Mouse (Mus musculus): ENCODE data around the gene Uvrag.

Uvrag gene

DNA sequence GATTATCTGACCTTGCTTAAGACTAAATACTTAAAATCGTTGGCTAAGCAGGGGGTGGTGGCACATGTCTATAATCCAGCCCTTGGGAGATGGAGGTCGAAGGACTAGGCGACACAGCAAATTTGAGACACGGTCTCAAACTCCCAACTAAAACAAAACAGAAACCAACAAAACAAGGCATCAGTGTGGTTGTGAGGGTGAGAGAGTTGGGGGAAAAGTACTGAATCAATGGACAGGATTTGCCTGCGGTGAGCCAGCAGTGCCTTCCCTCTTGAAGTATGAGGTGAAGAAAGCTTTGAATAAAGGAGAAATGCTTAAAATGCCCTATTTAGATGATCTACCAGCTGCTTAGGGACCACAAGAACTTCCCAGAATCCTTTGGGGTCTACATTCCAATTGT lies 247.8 kb downstream of the Uvrag start:
- no peak for DNase-seq (ENCODE audit: low spot score in 2 of 2)

DNA sequence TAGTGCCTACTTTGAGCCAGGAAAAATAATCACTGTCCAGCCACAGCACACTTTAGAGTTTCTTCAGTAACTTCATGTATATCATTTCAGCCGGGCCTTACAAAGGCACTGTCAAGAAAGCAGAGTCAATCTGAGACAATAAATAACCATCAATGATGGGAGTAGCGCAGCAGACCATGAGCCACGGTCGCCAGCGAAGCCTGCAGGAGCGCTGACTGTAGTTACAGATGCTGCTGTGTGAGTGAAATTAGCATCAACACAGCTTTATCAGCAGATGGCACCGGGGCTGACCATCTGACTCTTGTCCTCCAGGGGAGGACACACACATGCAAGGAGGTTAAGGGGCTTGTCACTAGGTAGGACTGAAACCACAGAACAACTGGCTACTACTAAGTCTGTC lies 251.7 kb downstream of the Uvrag start:
- DNase-seq (ENCODE audit: low spot score in 2 of 2): no peak

DNA sequence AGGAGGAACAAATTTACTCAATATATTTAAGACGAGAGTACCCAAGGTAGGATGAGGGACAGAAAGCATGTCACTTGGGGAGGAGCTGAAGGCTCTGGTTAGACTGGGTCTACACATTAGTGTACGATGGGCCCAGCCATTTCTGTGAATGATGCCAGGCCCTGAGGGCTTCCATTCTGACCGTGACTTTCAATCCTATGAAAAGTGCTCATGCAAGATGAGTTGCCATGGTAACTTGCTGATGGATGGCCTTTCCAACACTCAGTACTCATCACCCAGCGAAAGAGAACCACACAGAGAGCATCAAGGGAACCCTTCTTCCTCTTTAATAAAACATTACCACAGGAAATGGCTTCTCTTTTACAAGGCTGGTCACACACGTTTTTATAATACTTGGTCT lies 252.1 kb downstream of the Uvrag start:
- no peak for DNase-seq (ENCODE audit: low spot score in 2 of 2)

DNA sequence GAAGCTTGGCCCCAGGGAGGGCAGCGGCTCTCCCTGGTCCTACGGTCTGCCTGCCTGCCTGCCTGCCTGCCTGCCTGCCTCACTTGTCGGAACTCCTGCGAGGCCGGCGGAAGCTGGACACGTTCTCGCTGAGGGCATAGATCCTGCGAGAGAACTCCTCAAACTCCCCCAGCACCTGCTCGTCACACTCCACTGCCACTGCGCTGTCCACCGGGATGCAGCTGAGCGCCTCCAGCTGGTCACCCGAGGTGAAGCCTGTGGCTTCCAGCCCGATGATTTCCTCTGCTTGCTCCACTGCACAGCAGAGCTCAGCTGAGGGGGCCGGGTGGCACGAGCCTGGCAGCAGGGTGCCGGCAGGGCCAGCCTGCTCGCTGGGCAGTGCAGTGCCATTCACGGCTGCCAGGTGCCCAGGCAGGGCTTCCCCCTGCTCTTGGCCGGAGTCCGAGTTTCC lies 253.1 kb downstream of the Uvrag start:
- peak in 1 of 2 experiments; percentile 25 for DNase-seq (ENCODE audit: low spot score in 2 of 2)

DNA sequence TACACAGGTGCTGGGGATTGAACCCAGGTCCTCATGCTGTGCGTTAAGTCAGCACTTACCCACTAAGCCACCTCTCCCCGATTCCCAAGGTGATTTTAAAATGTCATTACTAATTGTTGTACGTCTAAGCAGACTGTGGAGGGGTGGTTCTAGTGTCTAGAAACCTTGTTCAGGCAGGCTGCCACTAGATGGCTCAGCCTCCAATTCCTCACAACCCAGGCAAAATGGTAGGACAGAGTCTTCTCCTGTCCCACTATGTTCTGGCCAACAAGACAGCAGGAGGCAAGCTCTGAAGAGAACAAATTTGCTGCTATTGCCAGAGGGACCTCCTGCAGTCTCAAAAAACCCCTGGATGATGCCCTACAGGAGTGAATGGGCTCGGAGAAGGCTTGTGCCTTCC lies 259.1 kb downstream of the Uvrag start:
- no peak for DNase-seq (ENCODE audit: low spot score in 2 of 2)

DNA sequence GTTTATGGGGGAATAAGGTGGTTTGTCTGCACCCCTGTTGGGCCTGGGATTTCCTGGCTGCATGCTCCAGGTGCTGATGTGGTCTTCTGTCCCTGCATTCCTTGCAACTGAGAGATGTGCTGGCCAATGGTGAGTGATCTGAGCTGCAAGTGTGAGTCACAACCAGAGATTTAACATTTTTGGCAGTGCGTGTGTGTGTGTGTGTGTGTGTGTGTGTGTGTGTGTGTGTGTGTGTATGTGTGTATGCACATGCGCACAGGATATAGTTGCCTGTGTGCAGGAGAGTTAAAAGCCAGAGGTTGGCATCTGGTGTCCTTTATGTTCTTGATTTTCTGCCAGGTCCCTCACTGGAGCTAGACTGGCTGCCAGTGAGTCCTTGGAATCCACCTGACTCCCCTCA lies 261.8 kb downstream of the Uvrag start:
- DNase-seq (ENCODE audit: low spot score in 2 of 2): no peak

DNA sequence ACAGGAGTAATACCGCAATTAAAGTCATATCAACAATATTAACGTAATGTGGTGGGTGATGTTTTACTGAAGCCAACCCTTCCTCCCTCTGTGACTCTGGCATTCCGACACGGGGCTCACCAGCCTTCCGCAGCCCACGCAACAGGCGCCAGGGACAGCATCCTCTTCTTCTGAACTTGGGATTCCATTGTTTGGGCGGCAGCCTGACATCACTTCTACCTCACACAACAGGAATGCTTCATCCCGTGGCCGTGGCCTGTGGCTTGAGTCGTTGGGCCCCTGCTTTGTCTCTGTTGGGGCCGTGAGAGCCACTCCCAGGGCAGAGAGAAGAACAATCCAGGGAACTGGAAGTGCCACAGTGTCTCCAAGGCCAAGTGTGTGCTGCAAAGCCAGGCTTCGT lies 264.8 kb downstream of the Uvrag start:
- no peak for DNase-seq (ENCODE audit: low spot score in 2 of 2)

DNA sequence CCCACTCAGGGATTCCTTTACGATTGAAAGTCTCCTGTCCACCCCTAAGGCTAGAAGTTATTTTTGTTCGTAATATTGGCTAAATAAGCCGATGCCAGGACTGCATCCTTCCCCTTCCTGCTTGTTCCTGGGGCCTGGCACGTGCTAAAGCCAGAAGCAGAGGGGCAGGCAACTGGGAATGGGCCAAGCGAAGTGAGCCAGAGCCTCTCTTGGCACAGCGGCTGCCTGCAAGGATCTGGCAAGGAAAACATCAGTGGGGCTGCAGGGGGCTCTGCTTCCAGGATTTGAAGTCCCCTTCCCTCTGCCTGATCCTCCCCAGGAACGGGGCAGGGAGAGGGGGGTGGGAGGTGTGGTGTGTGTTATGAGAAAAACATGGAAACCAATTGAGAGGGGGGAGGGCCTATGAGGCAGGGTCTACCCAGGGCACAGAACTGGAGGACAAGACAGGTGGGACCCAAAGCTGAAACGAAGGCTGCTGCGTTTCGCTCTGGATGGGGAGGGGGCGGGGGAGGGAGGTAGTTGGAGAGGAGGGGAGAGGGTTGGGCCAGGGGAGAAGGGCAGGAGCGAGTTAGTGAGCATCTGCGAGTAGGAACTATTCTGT lies 265.5 kb downstream of the Uvrag start:
- no peak for DNase-seq (ENCODE audit: low spot score in 2 of 2)

DNA sequence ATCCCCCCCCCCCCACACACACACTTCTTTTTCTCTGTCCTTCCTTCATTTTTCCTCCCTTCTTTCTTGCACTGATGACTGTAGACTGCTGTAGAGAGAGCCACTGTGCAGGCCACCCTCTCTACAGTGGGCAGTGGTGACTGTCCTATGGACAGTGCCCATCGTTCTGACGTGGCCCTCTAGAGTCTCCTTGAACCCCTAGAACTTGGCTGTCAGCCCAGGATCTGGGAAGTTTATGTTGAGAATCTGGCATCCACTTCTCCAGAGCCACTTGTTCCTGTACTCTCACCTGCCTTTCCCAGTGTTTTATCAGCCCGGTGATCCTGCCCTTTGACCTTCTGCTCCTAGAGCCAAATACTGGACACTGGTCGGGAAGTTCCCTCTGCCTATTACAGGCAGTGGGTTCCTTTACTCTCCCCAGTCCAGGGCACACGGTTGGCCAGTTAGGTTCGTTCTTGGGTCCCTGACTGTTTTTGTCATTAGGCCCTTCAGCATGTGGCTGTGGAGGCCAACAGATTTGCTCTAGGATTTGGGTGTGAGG lies 266.5 kb downstream of the Uvrag start:
- DNase-seq (ENCODE audit: low spot score in 2 of 2): no peak

DNA sequence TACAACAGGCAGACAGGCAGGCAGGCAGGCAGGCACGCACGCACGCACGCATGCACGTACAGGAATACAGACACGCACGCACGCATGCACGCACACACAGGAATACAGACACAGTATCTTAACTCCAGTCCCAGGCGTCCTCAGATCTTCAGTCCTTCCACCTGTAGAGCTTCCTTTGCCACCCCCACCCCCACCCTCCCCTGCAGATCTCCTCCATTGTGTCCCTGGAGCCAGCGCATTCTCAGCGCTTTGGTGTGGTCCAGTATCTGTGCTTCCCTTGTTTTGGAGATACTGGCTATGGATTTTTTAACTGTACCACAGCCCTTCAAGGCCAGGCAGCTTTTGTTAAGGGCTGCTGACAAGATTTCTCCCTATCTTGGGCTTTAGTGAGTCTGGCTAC lies 267.6 kb downstream of the Uvrag start:
- no peak for DNase-seq (ENCODE audit: low spot score in 2 of 2)

DNA sequence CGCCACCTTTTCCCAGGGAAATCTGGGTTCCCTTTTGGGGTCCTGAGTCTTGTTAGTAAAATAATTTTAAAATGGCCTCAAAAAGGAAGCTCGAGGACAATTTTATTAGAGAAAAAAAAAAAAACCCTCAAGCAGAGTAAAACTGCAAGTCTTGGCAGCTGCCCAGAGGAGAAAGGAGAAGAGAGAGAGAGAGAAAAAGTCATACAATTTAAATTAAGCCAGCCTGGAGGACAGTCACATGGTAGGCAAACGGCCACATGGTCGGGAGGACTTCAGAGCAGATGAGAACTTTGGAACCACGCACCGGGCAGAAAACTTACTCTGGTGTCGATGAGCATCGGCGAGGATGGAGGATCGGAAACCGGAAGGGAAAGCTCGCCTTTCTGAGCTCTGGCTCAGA lies 269.1 kb downstream of the Uvrag start:
- no peak for DNase-seq (ENCODE audit: low spot score in 2 of 2)

DNA sequence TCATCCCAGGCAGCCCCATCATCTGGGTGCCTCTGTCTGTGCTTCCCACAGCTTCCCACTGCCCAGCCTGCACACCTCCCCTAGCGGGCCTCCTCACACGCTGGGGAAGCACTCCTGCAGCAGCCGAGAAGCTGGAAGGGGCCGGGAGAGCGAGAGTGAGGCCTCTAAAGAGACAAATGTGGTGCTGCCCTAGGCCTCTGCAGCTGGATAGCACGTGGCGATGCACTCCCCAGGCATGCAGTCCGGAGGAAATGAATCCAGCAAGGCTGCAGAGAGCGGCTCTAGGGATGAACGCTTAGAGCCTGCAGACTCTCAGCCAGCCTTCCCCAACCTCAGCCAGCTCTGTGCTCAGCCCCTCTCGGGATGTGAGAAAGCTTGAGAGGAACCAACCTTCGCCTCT lies 270.1 kb downstream of the Uvrag start:
- DNase-seq (ENCODE audit: low spot score in 2 of 2): no peak

DNA sequence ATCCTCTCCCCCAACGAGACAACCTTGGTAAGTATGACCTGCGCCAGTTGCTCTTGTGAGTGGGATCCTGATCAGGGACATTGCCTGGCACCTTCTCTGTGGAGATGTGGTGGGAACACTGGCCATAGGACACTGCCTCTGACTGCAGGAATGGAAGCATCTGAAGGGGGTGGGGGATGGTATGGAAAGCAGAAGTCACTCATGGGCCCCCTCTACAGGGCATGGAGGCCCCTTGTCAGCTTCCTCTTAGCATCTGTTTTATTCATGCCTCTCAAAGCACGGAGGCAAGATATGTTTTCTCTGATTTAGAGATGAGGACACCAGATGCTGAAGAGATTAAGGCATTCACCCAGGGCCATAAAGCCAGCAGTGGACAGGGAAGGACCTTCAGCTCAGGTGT lies 271.9 kb downstream of the Uvrag start:
- no peak for DNase-seq (ENCODE audit: low spot score in 2 of 2)

DNA sequence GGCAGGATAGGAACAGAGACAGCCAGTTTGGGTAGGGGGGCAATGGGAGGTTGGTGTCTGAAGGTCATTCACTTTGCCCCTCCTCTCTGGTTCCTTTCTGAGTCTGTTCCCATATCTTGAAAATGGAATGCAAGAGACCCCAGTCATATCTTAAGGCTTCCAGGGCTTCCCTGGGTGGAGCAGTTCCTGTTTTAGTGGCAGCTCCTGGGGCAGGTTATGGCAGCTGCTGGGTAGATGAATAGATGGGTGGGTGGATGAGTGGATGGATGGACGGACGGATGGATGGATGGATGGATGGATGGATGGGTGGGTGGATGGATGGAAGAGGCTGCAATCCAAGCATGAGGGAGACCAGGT lies 273.2 kb downstream of the Uvrag start:
- DNase-seq (ENCODE audit: low spot score in 2 of 2): no peak

DNA sequence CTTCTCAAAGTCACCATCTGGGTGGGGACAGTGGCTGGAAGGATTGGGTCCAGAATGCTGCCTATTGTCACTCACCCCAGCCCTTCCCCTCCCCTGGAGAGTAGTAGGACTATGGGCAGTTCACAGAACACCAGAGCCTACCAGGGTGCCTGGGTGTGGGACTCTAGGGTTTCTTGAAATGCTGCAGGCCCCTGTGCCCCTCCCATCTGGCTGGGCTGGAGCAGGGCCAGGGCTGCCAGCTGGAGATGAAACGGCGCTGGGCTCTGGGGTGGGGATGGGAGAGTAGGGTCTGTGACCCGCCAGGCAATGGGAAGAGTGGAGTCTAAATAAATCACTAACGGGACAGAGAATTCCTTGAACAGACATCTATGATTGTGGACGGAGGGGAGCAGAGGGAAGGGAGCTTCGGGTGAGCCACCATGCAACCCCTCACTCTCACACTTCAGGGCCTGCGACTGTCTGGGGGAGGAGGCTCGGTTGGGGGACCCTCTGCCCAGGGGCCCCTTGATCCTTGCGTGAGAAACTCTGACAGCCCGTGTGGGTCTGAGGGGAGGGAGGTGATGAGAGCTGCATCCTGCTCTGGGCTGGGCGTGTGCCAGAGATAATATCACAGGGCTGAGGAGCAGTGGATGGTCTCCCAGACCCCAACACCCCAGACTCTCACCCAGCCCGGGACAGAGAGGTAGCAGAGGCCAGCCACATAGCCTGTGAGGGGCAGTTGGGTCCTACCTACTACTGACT lies 273.7 kb downstream of the Uvrag start:
- DNase-seq (ENCODE audit: low spot score in 2 of 2): no peak

DNA sequence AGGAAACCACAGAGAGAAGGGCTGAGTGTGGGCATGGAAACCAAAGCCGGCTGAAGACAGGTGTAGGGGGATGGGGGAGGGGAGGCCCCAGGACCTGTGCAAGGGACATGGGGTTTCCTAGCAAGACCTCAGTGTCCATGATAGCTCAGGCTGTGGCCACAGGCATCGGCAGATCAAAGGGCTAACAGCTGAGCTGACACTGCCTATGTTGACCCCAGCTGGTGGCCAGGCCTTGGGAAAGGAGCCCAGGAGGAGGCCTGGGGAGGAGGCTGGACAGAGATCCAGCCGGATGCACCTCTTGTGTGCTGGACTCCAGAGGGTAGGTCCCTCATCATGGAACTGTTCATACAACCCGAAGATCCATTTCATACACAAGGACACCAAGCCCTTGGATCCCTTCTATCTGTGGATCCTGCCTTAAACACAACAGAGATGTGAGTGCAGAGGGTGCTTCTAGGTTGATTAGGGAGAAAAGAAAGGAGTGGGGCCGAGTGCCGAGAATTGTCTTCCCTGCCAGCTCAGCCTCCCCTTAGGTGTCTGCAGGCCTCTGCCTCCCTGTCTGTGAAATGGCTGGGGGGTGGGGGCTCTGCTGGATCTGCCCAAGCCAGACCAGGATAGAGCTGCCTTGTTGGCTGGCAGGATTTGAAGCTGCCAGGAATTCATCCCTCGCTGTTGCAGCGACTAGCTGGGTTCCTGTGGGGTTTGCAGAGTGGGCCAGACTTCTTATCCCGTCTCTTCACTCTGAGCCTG lies 276.8 kb downstream of the Uvrag start:
- DNase-seq (ENCODE audit: low spot score in 2 of 2): no peak

DNA sequence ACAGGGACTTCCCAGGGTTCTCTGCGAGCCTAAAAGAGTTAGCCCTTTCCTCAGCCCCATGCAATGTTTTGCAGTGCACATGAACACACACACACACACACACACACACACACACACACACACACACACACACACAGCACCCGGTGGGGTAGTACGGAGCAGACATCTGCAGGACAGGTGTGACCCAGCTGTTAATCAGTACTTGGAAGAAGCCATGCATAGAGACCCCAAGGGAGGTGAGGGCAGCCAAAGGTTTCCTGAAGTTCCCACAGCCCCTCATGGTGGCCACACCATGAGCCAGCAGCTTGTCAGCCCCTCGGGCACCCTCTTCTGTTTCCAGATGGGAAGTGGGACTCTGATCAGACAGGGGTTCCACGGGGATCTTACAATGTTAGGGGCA lies 277.9 kb downstream of the Uvrag start:
- DNase-seq (ENCODE audit: low spot score in 2 of 2): no peak

DNA sequence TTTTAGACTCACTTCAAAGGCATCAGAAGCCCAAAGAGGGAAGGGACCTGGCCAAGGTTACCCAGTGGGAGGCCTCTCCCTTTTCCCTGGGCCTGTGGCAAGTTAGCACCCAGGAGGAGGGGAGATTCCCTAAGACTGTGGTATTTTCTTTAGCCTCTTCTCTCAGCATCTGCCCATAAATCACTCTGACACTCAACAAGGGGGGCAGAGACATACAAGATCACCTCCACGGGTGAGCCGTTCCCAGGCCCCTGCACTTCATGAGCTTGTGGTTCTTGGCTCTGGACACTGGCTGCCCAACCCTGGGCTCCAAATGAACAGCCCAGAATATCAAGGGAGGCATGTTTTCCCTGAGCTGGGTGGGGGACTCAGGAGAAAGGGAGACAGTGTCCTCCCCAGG lies 279.9 kb downstream of the Uvrag start:
- DNase-seq (ENCODE audit: low spot score in 2 of 2): no peak

DNA sequence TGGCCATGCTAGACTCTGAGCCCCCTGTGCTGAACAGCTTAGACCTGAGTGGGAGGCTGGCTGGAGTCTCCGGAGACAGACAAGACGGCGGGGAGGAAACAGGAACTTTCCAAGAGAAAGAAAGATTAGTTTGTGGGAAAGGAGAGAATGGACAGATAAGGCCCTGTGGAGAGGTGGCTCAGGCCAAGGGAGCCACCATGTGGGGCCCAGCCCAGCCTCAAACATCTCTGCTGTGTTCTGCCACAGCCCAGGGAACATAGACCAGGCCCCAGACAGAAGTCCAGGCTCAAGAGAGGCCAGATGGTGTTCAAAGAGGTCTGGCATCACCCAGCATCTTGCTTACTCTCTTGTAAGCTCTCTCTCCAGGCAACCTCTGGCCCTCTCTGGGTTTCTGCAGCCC lies 283.8 kb downstream of the Uvrag start:
- no peak for DNase-seq (ENCODE audit: low spot score in 2 of 2)

DNA sequence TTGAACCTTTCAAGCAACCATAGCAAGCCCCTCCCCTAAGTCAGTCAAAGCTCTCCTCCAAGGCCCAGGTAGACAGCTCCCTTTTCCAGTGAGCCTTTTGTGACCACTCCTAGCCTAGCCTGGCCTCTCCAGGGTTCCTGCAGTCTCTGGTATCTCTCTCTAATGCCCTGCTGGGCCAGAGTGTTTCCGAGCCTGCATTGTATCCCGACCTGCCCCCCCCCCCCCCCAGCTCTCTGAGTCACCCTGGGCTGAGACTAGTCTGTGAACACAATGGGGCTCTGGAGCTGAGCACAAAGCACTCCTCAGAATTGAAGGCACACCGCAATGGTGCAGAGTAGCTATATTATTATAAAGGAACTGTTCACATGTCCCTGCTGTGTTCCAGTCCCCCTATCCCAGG lies 284.8 kb downstream of the Uvrag start:
- DNase-seq (ENCODE audit: low spot score in 2 of 2): no peak

DNA sequence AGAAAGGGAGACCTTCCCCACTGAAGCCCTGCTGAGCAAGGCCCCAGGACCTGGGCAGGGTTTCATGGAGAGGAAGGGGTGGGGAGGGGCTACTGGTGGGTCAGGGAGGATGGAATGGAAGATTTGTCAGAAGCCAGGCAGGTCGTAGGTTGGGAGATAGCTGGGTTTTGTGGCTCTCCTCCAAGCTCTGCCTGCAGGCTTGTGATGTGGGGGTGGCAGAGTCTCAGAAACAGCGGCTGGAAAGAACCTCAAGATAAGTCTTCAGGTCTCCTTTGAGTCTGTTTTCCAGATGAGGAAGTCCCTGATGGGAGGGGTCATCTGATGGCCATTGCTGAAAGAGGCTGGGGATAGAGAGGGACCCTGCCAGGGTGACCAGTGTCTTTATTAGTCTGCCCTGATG lies 285.6 kb downstream of the Uvrag start:
- DNase-seq (ENCODE audit: low spot score in 2 of 2): no peak

DNA sequence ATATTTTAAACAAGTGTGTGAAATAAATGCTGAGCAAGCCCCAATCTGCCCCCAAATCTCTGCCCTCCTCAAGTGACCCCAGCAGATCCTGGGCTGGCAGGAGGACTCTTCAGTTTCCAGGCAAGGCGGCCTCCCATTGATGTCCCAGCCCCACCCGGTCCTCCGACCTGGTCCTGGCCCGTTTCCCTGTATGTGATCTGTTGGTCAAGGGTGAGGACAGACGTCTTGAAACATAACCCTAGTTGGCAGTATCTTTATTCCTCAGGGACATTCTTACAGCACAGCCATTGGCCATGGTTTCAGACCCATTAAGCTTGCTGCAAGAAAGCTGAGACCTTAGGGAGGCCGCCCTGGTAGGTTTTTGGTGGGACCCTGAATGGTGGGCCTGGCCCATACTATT lies 287.1 kb downstream of the Uvrag start:
- no peak for DNase-seq (ENCODE audit: low spot score in 2 of 2)
